Mouse (Mus musculus) stomach, embryonic 16.5 days (tissue): ENCODE results near the gene 9930022D16Rik. TPM values are rescaled to one million over a fixed set of nuclear protein-coding genes. Genes with fewer than 3 reads are reported as not detected.

Experiments used
- ATAC-seq: fragments of 200-750 bp; cut with Nextera tagmentation; 2 replicates; pipeline ENCODE4 v1.8.0; 2017; ENCODE audit warnings: moderate number of reproducible peaks, moderate TSS enrichment; ENCODE audit not compliant: insufficient read depth, low FRiP score
- H3K27ac ChIP-seq: fragments of 300-500 bp; sonication (generic); 2 replicates; pipeline ENCODE4 v1.5.1; 2014; ENCODE audit warnings: low read length
- H3K27me3 ChIP-seq: fragments of 300-500 bp; sonication (generic); 2 replicates; pipeline ENCODE4 v1.6.1; 2014; ENCODE audit warnings: low read length, control low read depth, mixed read lengths; ENCODE audit not compliant: control insufficient read depth, insufficient read depth
- H3K36me3 ChIP-seq: fragments of 300-500 bp; sonication (generic); 2 replicates; pipeline ENCODE4 v1.6.1; 2014; ENCODE audit warnings: low read length; ENCODE audit not compliant: control insufficient read depth, insufficient read depth
- H3K4me1 ChIP-seq: fragments of 300-500 bp; sonication (generic); 2 replicates; pipeline ENCODE4 v1.6.1; 2014; ENCODE audit warnings: low read length, control low read depth, mixed read lengths; ENCODE audit not compliant: control insufficient read depth, insufficient read depth
- H3K4me2 ChIP-seq: fragments of 300-500 bp; sonication (generic); 2 replicates; pipeline ENCODE4 v1.6.1; 2014; ENCODE audit warnings: low read depth, low read length, mixed read lengths
- H3K4me3 ChIP-seq: fragments of 300-500 bp; sonication (generic); replicated peaks from 2 replicates; pipeline ENCODE4 v1.5.1; 2014; ENCODE audit warnings: mild to moderate bottlenecking, low read length
- H3K9ac ChIP-seq: fragments of 300-500 bp; sonication (generic); 2 replicates; pipeline ENCODE4 v1.6.1; 2014; ENCODE audit warnings: low read length
- H3K9me3 ChIP-seq: fragments of 300-500 bp; sonication (generic); replicated peaks from 2 replicates; pipeline ENCODE4 v1.6.1; 2016; ENCODE audit warnings: low read length, control low read depth; ENCODE audit not compliant: control insufficient read depth
- whole genome bisulfite sequencing: fragments of 180-500 bp; shearing (Covaris S2); extraction: QIAGEN DNeasy Blood & Tissue Kit; methylation state at CpG from one replicate; pipeline ENCODE4 v1.1.7; 2014; 5-methylcytosine and 5-hydroxymethylcytosine counted together
- polyA plus RNA-seq: library from polyadenylated mRNA; unstranded; fragments of >200 nt; fragmentation: Nextera tagmentation; extraction: Ambion mirVana; gene quantifications from 2 replicates; pipeline ENCODE4 v1.2.1, GENCODE M21; 2015

The 9930022D16Rik gene
- polyA plus RNA-seq, 1 experiment from 2014 or later, result not detected

- Histone ChIP-seq H3K27ac (no peak overlapping the region), H3K4me3 (no peak overlapping the region), H3K4me1 (peaks cover 27% of the 10 kb centered on the region), H3K9ac (no peak overlapping the region), H3K27me3 (no peaks in the 10 kb centered on the region), H3K4me2 (no peak overlapping the region), H3K36me3 (no peaks in the 10 kb centered on the region), H3K9me3 (no peaks in the 10 kb centered on the region)
- no peak for ATAC-seq
- WGBS, result 52% methylated on average over 10 of the region's 10 CpGs
Measured at GRCm38 (mm10) chr11:109377477-109377876, 36.2 kb upstream of the 9930022D16Rik start.

GRCm38 (mm10) chr11:109378051-109378450, 35.7 kb upstream of the 9930022D16Rik start:
- WGBS, result 50% methylated on average over 7 of the region's 7 CpGs
- Histone ChIP-seq H3K4me3 (no peak overlapping the region), H3K4me1 (peaks cover 27% of the 10 kb centered on the region), H3K9me3 (no peaks in the 10 kb centered on the region), H3K9ac (no peak overlapping the region), H3K27me3 (no peaks in the 10 kb centered on the region), H3K4me2 (no peak overlapping the region), H3K36me3 (no peaks in the 10 kb centered on the region), H3K27ac (no peak overlapping the region)
- no peak for ATAC-seq

DNA sequence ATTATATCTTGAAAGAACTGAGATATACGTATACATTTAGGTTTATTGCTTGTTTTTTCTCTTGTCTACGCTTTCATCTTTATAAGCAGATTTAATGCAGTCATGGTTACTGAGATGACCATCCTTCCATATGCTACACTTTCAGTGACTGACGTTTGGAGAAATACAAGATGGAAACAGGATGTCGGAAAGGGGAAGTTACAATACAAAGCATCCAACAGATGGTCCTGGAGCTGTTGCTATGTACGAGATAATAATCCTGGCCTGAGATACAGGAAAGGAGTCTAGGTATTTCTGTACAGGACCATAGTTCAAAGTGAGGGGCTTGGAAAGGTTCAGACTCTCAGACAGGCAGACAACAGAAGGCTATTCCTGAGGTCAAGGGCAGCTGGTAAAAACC, 33.1 kb upstream of the 9930022D16Rik start:
- Histone ChIP-seq H3K9ac (no peak overlapping the region), H3K27me3 (no peaks in the 10 kb centered on the region), H3K4me1 (peaks cover 25% of the 10 kb centered on the region), H3K36me3 (no peaks in the 10 kb centered on the region), H3K4me3 (no peak overlapping the region), H3K27ac (no peak overlapping the region), H3K9me3 (no peaks in the 10 kb centered on the region), H3K4me2 (no peak overlapping the region)
- WGBS, result 64% methylated on average over 5 of the region's 5 CpGs
- ATAC-seq, result no peak

DNA sequence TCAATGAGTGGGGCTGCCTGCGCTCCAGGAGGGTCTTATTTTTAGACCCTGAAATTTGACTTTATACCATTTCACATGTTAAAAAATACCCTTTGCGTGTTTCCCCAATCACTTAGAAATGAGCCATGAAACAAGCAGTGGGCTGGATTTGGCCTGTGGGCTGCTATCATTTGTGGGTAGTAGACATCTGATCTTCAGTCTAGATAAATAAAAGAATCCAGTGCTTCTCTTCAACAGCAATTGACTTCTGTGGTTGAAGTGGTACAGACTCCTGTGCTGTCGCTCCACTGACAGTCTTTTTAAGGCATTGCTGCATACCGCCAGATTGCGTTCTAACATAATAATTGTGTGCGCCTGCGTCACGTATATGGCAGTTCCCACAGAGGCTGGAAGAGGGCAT, 28.4 kb upstream of the 9930022D16Rik start:
- no peak overlapping the region for H3K4me2 ChIP-seq
- no peak overlapping the region for H3K4me3 ChIP-seq
- no peak overlapping the region for H3K27ac ChIP-seq
- 88% methylated on average over 8 of the region's 8 CpGs for WGBS
- no peak for ATAC-seq
- no peak overlapping the region for H3K9ac ChIP-seq
- H3K9me3 ChIP-seq, result no peaks in the 10 kb centered on the region
- H3K4me1 ChIP-seq, result peaks cover 8% of the 10 kb centered on the region
- no peaks in the 10 kb centered on the region for H3K36me3 ChIP-seq
- no peaks in the 10 kb centered on the region for H3K27me3 ChIP-seq

- Histone ChIP-seq H3K4me1 (peaks cover 8% of the 10 kb centered on the region), H3K4me2 (no peak overlapping the region), H3K27ac (no peak overlapping the region), H3K9ac (no peak overlapping the region), H3K9me3 (no peaks in the 10 kb centered on the region), H3K36me3 (no peaks in the 10 kb centered on the region), H3K27me3 (no peaks in the 10 kb centered on the region), H3K4me3 (no peak overlapping the region)
- WGBS, result 60% methylated on average over 5 of the region's 5 CpGs
- ATAC-seq, result no peak
Measured at GRCm38 (mm10) chr11:109389046-109389445, 24.7 kb upstream of the 9930022D16Rik start.

- no peak overlapping the region for H3K4me2 ChIP-seq
- no peaks in the 10 kb centered on the region for H3K27me3 ChIP-seq
- no peaks in the 10 kb centered on the region for H3K9me3 ChIP-seq
- 87% methylated on average over 7 of the region's 7 CpGs for WGBS
- no peak for ATAC-seq
- H3K27ac ChIP-seq, result no peak overlapping the region
- peaks cover 8% of the 10 kb centered on the region for H3K4me1 ChIP-seq
- no peak overlapping the region for H3K9ac ChIP-seq
- H3K4me3 ChIP-seq, result no peak overlapping the region
- H3K36me3 ChIP-seq, result peaks cover under 1% of the 10 kb centered on the region; the same call in 1 of the 2 replicates
Measured at GRCm38 (mm10) chr11:109391200-109391599, 22.5 kb upstream of the 9930022D16Rik start.

DNA sequence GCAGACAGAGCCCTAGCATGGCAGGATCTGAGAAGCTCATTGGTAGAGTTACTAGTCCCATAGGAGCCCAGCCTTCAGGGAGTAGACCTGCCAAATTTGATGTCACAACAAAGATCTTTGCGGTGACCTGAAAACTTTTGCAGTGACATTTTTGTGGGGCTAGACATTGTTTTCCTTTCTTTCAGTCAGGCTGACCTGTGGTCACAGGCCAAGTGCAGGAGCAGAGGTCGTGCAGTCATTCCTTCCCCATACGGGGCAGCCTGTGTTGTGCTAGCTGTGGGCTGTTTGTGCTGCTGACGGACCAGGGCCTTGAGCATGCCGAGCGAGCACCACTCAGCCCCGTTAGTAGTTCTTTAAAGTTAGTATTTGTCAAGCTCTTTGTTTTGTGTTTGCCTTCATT, 22.0 kb upstream of the 9930022D16Rik start:
- Histone ChIP-seq H3K9ac (no peak overlapping the region), H3K27ac (no peak overlapping the region), H3K4me1 (peaks cover 8% of the 10 kb centered on the region), H3K9me3 (no peaks in the 10 kb centered on the region), H3K27me3 (no peaks in the 10 kb centered on the region), H3K36me3 (peaks cover 3% of the 10 kb centered on the region; the same call in 1 of the 2 replicates), H3K4me3 (no peak overlapping the region), H3K4me2 (no peak overlapping the region)
- ATAC-seq, result no peak
- WGBS, result 62% methylated on average over 7 of the region's 7 CpGs

DNA sequence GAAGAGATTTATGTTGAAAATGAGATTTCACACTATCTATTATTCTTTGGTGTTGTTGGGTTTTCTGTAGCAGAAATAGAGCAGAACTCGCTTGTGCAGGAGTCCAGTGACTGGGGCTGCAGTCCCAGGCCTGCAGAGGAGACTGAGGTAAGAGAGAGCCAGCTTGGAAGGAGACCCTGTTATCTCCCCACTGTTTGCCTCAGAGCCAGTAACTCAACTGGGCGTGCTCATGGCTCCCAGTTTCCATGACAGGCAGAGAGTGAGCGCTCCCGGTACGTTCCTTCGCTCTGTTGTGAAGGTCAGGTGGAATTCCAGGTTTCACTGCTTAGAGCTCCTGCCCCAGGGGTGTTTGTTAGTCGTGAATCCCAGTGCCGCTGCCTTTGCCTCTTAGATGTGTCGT, 21.1 kb upstream of the 9930022D16Rik start:
- no peak overlapping the region for H3K4me3 ChIP-seq
- peaks cover 8% of the 10 kb centered on the region for H3K4me1 ChIP-seq
- WGBS, result 74% methylated on average over 9 of the region's 9 CpGs
- H3K9me3 ChIP-seq, result no peaks in the 10 kb centered on the region
- ATAC-seq, result no peak
- H3K27ac ChIP-seq, result no peak overlapping the region
- no peaks in the 10 kb centered on the region for H3K27me3 ChIP-seq
- peaks cover 3% of the 10 kb centered on the region; the same call in 1 of the 2 replicates for H3K36me3 ChIP-seq
- H3K9ac ChIP-seq, result no peak overlapping the region
- no peak overlapping the region for H3K4me2 ChIP-seq

GRCm38 (mm10) chr11:109394758-109395157, 19.0 kb upstream of the 9930022D16Rik start:
- 89% methylated on average over 9 of the region's 9 CpGs for WGBS
- no peaks in the 10 kb centered on the region for H3K27me3 ChIP-seq
- no peaks in the 10 kb centered on the region for H3K4me1 ChIP-seq
- no peak for ATAC-seq
- H3K4me2 ChIP-seq, result no peak overlapping the region
- H3K36me3 ChIP-seq, result peaks cover 3% of the 10 kb centered on the region; the same call in 1 of the 2 replicates
- no peak overlapping the region for H3K9ac ChIP-seq
- no peak overlapping the region for H3K27ac ChIP-seq
- no peak overlapping the region for H3K4me3 ChIP-seq
- H3K9me3 ChIP-seq, result no peaks in the 10 kb centered on the region

DNA sequence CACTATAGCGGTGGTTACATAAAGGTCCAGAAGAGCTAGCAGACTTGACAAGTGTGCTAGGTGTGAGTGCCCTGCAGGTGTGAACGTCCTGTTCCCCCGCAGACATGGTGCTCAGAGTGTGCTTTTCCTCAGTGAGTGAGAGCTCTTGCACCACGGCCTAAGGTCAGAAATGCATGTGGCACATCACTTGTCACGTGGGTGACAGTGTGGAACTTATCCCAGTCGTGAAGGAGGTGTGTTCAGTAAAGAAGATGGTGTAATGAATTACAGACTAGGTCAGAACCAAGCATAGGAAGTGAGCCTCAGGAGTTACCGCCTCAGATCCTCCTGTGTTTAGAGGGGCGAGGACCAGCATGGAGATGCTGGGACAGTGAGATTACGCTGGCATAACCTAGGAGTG, 18.4 kb upstream of the 9930022D16Rik start:
- ATAC-seq, result no peak
- no peaks in the 10 kb centered on the region for H3K9me3 ChIP-seq
- H3K36me3 ChIP-seq, result peaks cover 3% of the 10 kb centered on the region; the same call in 1 of the 2 replicates
- H3K4me1 ChIP-seq, result no peaks in the 10 kb centered on the region
- 89% methylated on average over 9 of the region's 9 CpGs for WGBS
- H3K4me3 ChIP-seq, result no peak overlapping the region
- H3K27me3 ChIP-seq, result no peaks in the 10 kb centered on the region
- no peak overlapping the region for H3K27ac ChIP-seq
- no peak overlapping the region for H3K4me2 ChIP-seq
- H3K9ac ChIP-seq, result no peak overlapping the region
